Mouse (Mus musculus) stomach, postnatal 0 days (tissue): Measurements from ENCODE around the gene E130114P18Rik.

Source experiments
- CTCF ChIP-seq: IDR thresholded peaks from 2 replicates; pipeline ENCODE4 v1.5.1; 2016; ENCODE audit warnings: antibody characterized with exemption, low read depth, mild to moderate bottlenecking, moderate library complexity
- EP300 ChIP-seq: optimal IDR thresholded peaks from 2 replicates; pipeline ENCODE3; 2016; ENCODE audit warnings: antibody characterized with exemption

GRCm38 (mm10) chr4:97788537-97788936 lies 10.7 kb upstream of the E130114P18Rik start:
- no peak for TF ChIP-seq CTCF
- no peak for TF ChIP-seq EP300
